Mouse (Mus musculus) 3T3-L1 (cell line): ENCODE data around the gene Glrx5.
A peak's percentile ranks its signal among the peaks of the same experiment; 100 is the strongest.

Experiments
- DNase-seq: peaks from one replicate; pipeline ENCODE4 v3.0.0-alpha.2; 2015; ENCODE audit warnings: low read depth, low spot score

Gene Glrx5

DNA sequence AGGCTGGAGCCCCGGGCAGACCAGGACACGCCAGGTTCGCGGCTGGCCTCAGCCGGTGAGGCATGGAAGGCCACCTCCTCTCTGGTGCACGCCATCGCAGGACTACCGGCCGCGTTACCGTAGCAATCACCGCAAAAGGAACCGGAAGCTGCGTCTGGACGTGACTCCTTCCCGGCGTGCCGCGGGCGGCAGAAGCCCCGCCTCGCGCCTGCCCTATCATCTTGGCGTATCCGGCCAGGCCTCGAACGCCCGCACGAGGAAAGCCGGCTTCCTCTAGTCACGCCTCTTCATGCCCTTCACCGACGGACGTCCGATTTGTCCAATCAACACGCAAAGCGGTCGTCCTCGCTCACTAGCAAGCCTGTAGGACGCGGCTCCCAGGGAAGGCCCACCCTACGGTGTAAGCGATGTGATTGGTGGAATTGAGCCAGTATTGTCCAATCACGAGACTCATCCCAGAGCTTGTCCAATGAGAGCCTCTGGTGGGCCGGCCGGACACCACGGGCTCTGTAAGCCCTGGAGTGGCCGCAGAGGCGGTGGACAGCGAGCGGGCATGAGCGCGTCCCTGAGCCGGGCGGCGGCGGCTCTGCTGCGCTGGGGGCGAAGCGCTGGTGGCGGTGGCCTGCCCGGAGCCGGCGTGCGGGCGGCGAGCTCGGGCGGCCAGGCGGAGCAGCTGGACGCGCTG lies at the start of gene Glrx5:
Glrx5 (plus strand) TSS at position 542 of the 685 bp plus-strand sequence.
- DNase-seq: peak; percentile 100

DNA sequence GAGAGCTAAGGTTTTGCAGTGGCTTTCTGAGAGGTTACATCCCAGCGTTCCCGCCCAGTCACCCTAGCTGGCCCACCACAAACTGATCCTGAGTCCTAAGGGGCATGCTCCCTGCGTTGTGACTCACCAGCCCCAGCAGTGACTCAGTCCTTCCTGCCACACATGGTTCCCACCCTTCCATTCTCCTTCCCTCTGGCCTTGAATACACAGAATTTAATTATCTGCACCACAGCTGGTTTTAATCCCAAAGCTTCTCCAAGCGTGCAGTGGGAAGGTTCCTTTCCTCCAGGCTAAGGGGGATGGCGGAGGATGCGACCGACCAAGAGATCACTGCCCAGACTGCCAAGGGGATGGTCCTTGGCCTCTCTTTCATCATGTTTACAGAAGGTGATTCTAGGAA lies 49.0 kb upstream of the Glrx5 start:
- DNase-seq: peak; percentile 98

DNA sequence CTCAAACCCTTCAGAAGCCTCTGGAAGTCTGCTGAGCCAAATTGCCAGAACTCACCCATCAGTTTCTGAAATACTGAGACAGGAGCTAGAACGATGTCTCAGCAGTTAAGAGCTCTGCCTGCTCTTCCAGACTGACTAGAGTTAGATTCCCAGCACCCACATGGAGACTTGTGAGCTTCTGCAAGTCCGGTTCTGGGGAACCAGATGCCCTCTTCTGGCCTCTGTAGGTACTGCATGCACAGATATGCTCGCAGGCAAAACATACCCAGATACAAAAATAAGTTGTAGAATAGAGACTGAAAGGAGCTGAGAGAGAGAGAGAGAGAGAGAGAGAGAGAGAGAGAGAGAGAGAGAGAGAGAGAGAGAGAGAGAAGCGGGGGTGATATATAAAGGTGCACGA lies 47.4 kb upstream of the Glrx5 start:
- DNase-seq: peak; percentile 47

GRCm38 (mm10) chr12:104986001-104986400 lies 46.5 kb upstream of the Glrx5 start:
- no peak for DNase-seq

GRCm38 (mm10) chr12:104986781-104987180 lies 45.7 kb upstream of the Glrx5 start:
- DNase-seq: peak; percentile 59

DNA sequence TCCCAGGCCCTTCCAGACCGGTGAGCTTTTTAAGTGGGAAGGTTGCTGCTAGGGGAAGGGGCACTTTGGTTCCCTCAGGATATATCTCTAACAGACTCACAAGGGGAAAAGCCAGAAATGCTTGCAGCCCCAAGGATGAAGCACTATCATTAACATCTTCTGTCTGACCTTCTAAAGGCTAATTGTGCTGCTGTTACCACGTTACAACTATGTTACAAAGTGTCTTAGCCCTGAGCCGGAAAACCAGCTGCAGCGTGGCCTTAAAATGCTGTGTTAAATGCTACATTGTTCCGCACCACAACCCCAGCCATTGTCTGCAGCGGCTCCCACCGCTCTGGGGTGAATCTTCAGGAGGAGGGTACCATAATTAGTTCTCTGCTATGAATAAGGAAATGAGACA lies 44.6 kb upstream of the Glrx5 start:
- DNase-seq: no peak

DNA sequence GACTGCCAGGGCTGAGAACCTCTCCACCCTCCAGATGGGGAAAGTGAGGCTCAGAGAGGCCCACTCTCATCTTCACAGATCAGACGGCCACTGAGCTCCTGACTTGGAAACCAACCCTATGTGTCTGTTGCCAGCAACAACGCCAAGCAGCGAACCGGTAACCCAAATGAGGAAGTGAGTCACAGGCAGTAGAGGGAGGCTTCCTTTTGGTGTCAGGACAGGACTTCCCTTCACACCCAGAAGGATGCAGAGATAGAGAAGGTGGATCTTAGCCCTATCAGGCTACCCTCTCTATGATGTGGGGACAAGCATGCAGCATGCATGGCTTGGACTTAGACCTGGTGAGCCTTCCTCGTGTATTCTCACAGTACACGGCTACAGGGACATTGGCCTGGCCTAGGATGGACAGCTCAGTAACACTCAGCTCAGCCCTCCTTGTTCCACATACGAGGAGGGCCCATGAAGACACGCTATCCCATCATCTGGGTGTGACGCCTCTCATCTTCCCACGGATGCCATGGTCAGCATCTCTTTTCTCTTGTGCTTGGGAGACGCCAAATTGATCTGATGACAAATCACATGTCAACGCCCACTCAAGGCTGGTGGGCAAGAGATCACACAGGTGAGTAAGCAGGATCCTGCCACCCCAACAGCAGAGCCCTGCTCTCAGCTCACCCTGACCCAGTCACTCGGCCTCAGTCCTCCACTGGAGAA lies 41.6 kb upstream of the Glrx5 start:
- DNase-seq: no peak

- DNase-seq: peak; percentile 76
These were observed 40.3 kb upstream of the Glrx5 start for GRCm38 (mm10) chr12:104992123-104992741.

DNA sequence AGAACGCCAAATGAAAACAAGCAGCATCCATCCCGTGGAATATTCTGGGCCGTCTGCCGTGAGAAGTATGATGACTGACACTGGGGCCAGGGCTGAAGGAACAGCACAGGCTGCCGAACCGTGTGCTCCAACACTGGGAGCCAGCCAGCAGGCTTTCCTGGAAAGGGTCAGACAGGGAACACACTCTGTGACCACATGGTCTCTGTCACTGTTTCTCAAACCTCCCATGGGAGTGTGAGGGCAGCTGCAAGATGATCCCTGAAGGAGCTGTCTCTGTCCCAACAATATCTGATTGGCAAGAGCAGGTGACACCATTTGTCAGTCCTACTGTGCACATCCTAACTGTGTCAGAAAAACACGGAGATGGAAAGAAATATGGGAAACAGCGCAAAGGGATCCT lies 39.6 kb upstream of the Glrx5 start:
- peak; percentile 53 for DNase-seq

- DNase-seq: no peak
These were observed 37.1 kb upstream of the Glrx5 start for GRCm38 (mm10) chr12:104995259-104995876.

DNA sequence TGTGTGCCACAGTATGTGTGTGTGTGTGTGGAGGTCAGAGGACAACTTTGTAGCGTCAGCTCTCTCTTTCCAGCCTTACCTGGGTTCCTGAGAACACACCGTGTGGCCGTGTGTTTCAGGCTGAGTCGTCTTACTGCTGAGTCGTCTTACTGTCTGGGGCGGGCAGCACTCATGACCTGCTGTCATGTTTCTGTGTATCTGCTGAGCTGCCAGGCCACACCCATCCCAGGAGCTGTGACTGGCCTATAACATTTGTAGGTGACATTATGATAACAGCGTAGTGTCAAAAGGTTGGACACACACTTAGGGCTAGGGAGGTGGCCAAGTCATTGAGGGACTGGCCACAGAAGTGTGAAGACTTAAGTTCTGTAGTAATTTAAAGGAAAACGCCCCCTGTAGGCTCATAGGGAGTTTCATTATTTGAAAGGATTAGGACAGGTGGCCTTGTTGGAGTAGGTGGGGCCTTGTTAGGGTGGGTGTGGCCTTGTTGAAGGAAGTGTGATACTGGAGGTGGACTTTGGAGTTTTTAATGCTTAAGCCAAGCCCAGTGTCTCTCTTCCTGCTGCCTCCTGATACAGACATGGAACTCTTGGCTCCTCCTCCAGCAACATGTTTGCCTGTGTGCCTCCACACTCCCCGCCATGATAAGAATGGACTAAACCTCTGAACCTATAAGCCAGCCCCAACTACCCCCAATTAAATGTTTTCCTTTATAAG lies 36.3 kb upstream of the Glrx5 start:
- DNase-seq: no peak

DNA sequence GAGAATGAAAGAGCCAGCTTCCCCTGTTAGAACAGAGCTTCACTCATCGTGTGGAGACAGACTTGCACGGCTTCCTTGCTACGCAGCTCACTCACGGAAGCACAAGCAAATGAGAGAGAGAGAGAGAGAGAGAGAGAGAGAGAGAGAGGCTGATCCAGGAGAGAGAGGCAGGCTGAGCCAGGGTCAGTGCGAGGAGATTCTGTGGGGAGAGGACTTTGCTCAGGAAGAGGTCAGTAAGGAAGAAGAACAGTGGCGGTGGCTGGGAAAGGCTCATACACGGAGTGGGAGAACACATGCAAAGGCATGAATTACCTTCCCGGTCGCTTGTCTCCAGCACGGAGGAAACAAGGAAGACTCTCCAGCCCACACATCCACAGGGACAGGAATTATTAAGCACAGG lies 35.3 kb upstream of the Glrx5 start:
- DNase-seq: no peak

DNA sequence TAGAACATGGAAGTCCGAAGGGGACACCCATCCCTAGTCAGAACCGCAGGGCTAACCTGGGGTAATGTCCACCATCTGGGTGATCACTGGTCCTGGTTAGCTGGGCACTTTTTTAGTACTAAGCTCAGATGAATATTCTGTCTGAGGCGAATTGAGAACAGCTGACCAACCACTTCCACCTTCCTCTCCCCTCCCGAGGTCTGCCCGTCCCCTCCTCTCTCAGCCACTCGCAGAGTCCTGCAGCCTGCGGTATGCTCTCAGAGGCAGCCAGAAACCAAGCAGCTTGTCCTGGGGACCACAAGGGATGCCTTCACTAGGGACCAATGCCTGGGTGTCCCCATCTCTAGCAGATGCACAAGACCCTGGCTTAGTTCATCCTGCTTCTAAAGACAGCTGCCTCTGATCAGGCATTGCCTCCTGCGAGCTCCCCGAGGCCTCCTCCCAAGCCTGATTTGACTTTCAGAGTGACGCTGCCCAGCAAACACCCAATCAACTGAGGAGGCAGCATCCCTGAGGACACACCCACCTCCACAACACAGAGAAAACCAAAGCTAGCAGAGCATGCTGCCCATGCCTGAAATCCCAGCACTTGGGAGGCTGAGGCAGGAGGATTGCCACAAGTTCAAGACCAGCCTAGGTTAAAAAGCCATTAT lies 34.7 kb upstream of the Glrx5 start:
- DNase-seq: no peak

DNA sequence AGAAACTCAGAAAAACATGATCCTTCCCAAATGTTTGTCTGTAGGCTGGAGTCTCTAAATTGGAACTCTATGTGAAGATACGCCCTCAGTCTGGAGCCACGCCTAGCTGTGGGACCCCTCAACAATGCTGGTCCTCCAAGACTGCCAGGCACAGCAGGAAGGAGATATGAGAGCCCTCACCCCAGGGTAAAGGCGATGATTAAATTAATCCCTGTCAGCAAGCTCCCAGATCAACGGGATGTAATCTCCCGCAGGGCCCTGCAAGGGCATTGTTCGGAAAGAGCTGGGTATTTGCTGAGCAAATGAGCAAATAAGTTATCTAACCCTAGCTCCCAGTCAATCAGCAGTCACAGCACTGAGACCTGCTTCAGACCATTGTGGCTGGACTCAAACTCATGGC lies 33.9 kb upstream of the Glrx5 start:
- no peak for DNase-seq

DNA sequence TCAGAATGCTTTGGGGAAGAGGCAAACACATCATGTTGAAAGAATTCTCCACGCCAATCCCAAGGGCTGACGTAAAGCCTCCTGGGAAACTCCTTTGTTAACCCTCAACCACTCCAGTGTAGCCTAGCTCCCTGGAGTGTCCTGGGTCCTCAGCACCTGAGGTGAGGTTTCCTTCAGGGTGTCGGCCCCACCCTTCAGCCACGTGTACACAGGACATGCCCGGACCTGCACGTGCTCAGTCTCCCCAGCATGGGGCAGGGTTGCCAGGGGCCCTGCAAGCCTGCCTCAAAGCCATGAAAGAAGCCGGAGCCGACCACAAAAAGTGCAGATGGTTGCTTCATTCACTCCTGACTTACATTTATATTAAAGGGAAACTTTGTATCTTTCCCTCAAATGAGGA lies 33.3 kb upstream of the Glrx5 start:
- no peak for DNase-seq

DNA sequence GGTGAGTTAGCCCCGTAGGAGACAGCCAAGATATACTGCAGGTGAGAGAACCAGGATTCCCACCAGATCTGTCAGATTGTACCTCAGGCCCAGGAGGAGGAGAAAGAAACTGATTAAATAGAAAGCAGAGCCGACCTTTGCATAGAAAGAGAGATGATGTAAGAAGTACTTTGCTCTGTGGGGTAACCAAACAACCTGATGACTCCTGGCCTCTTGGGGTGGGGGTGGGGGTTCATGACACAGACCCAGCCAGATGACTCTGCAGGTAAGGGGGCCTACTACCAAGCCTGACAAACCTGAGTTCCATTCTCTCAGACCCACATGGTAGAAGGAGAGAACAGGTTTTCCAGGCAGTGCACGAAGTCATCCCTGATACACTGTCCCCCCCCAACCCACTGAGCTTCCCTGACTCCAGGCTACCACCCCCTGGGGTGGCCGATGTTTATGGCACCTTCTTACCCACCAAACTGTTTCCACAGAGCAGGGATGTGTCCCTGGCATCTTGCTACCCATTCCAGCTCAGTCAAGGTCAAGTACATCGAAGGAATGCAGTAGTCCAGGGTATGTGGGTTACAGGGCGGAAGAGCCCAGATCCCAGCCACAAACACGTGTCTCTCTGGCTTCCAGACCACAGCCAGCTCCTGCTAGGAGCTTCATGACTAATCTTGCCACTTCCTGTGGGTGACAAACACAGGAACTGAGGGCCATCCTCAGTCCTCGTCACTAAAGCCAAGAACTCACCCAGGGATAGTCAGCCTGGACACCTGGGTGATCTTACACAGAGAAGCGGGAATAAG lies 31.8 kb upstream of the Glrx5 start:
- peak; percentile 94 for DNase-seq

DNA sequence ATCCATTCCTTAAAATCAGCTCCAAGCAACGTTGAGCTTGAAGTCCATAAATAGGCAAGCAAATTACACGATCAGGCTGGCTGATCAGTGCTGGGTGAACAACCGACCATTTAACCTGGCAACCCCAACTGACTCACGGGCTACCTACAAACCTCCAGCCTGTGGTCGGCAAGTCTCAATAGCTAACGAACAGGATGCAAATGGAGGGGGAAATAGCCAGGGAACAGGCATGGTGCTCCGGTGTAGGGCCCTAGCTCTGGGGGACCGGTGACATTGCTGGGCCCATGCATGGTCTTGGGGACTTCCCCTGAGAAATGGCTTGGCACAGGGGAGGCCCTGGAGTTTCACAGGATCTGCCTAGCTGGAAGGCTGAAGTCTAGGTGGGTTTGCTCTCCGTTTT lies 31.2 kb upstream of the Glrx5 start:
- no peak for DNase-seq

GRCm38 (mm10) chr12:105002340-105003132 lies 30.0 kb upstream of the Glrx5 start:
- no peak for DNase-seq

DNA sequence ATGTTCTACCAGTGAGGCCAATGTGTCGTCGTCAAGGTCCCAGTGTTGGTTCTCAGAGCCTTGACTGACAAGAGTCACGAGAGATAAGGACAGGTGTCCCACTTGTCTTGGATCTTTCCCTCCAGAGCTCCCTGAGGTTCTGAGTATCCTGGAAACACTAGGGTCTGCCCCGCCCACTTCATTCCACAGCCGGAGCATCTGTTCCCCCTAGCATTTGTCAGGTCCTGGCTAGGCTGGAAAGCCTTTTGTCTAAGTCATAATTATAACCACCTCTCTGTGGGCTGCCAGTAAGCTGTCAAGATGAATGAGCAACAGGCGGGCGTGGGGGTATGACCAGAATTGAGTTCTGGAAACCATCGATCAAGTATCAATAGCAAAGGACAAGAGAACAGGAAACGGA lies 29.3 kb upstream of the Glrx5 start:
- DNase-seq: peak; percentile 67

- peak; percentile 74 for DNase-seq
These were observed 28.8 kb upstream of the Glrx5 start for GRCm38 (mm10) chr12:105003715-105004114.
